Mouse (Mus musculus): Measurements from ENCODE around the gene Syt13. TPM values are rescaled to one million over a fixed set of nuclear protein-coding genes. Genes with fewer than 3 reads are reported as not detected.

Gene Syt13
- polyA plus RNA-seq, 1 experiment from 2014 or later, result 15.4 TPM

DNA sequence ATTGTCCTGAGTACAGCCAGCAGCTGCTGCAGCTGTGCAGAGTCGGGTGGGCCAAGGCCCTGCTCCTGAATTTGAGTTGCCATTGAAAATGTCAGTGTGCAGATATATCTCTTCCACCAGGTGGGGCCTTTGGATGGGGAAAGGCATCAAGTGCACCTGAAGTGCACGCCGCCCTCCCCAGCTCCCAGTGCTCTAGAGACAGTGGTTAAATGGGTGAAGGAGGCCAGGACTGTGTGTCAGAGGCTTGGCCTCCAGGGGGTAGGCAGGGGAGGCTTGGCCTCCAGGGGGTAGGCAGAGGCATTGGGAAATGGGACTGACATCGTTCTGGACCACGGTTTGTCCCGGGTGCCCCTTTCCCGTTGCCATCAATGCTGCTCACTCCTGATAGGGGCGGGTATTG, 51.4 kb downstream of the Syt13 start:
- no peak overlapping the region for H3K4me3 ChIP-seq (ENCODE audit: low read depth, low read length)
- no peak overlapping the region for H3K4me2 ChIP-seq (replicated peaks; ENCODE audit: low read depth, low read length)
- no peaks in the 10 kb centered on the region for H3K36me3 ChIP-seq (ENCODE audit: control insufficient read depth, insufficient read depth, low read length)
- 0 out of 2 replicates have a peak, but pooled peaks cover 4% of the 10 kb centered on the region for H3K4me1 ChIP-seq (replicated peaks; ENCODE audit: control insufficient read depth, insufficient read depth, low read length)
- 54% methylated on average over 8 of the region's 8 CpGs for WGBS
- no peak for ATAC-seq (ENCODE audit: low FRiP score)
- H3K9ac ChIP-seq (ENCODE audit: low read depth, low read length), result no peak overlapping the region
- no peaks in the 10 kb centered on the region for H3K9me3 ChIP-seq (ENCODE audit: control insufficient read depth, low read length)
- DNase-seq (ENCODE audit: low spot score), result no peak
- no peak overlapping the region for H3K27ac ChIP-seq (ENCODE audit: low read depth, low read length)
- no peaks in the 10 kb centered on the region for H3K27me3 ChIP-seq (ENCODE audit: control insufficient read depth, insufficient read depth, low read length)

GRCm38 (mm10) chr2:92967032-92967838, 52.3 kb downstream of the Syt13 start:
- 33% methylated on average over 10 of the region's 10 CpGs for WGBS
- ATAC-seq (ENCODE audit: low FRiP score) (no peak), DNase-seq (ENCODE audit: low spot score) (no peak)
- Histone ChIP-seq H3K27me3 (ENCODE audit: control insufficient read depth, insufficient read depth, low read length) (no peaks in the 10 kb centered on the region), H3K4me2 (replicated peaks; ENCODE audit: low read depth, low read length) (no peak overlapping the region), H3K9ac (ENCODE audit: low read depth, low read length) (no peak overlapping the region), H3K4me3 (ENCODE audit: low read depth, low read length) (no peak overlapping the region), H3K9me3 (ENCODE audit: control insufficient read depth, low read length) (no peaks in the 10 kb centered on the region), H3K27ac (ENCODE audit: low read depth, low read length) (no peak overlapping the region), H3K36me3 (ENCODE audit: control insufficient read depth, insufficient read depth, low read length) (no peaks in the 10 kb centered on the region), H3K4me1 (replicated peaks; ENCODE audit: control insufficient read depth, insufficient read depth, low read length) (0 out of 2 replicates have a peak, but pooled peaks cover 4% of the 10 kb centered on the region)

DNA sequence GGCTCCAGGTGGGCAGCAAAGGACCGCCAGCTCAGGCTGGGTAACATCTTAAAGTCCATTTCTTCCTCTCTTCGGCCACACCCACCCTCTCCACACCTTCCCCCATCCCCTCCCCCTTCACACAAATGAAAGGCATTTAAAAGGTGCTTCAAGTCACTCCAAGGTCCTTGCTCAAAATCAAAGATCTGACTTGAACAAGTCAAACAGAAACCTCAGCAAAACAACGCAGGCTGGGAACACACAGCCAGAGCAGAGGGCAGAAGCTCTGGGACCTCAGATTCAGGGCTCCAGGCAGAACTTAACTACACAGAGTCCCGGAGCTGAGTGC, 52.9 kb downstream of the Syt13 start:
- H3K9ac ChIP-seq (ENCODE audit: low read depth, low read length), result no peak overlapping the region
- no peaks in the 10 kb centered on the region for H3K36me3 ChIP-seq (ENCODE audit: control insufficient read depth, insufficient read depth, low read length)
- WGBS, result 52% methylated on average over 4 of the region's 4 CpGs
- ATAC-seq (ENCODE audit: low FRiP score) (no peak), DNase-seq (ENCODE audit: low spot score) (no peak)
- H3K4me1 ChIP-seq (replicated peaks; ENCODE audit: control insufficient read depth, insufficient read depth, low read length), result 0 out of 2 replicates have a peak, but pooled peaks cover 4% of the 10 kb centered on the region
- H3K27ac ChIP-seq (ENCODE audit: low read depth, low read length), result no peak overlapping the region
- no peaks in the 10 kb centered on the region for H3K9me3 ChIP-seq (ENCODE audit: control insufficient read depth, low read length)
- H3K27me3 ChIP-seq (ENCODE audit: control insufficient read depth, insufficient read depth, low read length), result no peaks in the 10 kb centered on the region
- no peak overlapping the region for H3K4me3 ChIP-seq (ENCODE audit: low read depth, low read length)
- H3K4me2 ChIP-seq (replicated peaks; ENCODE audit: low read depth, low read length), result no peak overlapping the region

DNA sequence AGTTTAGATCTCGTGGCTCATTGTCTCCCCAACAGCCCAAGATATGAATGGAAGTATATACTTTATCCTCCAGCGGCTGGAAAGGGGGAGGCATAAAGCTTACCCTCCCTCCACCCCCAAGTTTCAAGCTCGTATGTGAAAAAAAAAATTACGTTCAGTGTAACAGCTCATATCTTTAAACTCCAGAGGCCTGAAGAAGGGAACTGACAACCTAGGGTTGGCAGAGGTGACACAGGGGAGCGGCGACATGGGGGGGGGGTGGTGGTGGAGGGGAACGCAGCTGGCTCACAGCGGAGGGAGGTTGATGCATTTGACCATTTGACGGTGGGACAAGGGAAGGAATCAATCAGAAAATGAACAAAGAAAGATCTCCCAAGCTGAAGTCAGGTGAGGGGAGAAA, 56.2 kb downstream of the Syt13 start:
- DNase-seq (ENCODE audit: low spot score) (no peak), ATAC-seq (ENCODE audit: low FRiP score) (no peak)
- Histone ChIP-seq H3K9me3 (ENCODE audit: control insufficient read depth, low read length) (no peaks in the 10 kb centered on the region), H3K27me3 (ENCODE audit: control insufficient read depth, insufficient read depth, low read length) (no peaks in the 10 kb centered on the region), H3K36me3 (ENCODE audit: control insufficient read depth, insufficient read depth, low read length) (no peaks in the 10 kb centered on the region), H3K9ac (ENCODE audit: low read depth, low read length) (no peak overlapping the region), H3K4me2 (replicated peaks; ENCODE audit: low read depth, low read length) (no peak overlapping the region), H3K4me1 (replicated peaks; ENCODE audit: control insufficient read depth, insufficient read depth, low read length) (0 out of 2 replicates have a peak, but pooled peaks cover 4% of the 10 kb centered on the region), H3K27ac (ENCODE audit: low read depth, low read length) (no peak overlapping the region), H3K4me3 (ENCODE audit: low read depth, low read length) (no peak overlapping the region)
- 82% methylated on average over 9 of the region's 9 CpGs for WGBS

DNA sequence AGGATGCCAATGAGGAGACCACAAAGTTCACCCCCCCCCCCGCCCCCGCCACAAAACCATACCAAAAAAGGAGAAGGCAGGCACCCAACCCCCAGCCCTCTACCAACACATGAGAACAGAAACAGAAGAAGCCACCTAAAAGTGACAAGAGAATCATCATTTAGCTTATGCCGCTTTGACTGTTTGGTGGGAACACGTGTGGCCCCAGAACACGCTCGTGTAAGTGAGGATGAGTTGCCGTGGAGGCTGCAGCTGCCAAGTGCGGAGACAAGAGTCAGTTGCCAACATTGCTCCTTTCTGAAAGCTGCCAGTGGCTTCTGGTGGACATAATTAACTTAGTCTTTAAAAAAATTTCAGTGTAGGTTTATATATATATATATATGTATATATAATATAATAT, 56.6 kb downstream of the Syt13 start:
- no peaks in the 10 kb centered on the region for H3K27me3 ChIP-seq (ENCODE audit: control insufficient read depth, insufficient read depth, low read length)
- H3K36me3 ChIP-seq (ENCODE audit: control insufficient read depth, insufficient read depth, low read length), result no peaks in the 10 kb centered on the region
- H3K4me1 ChIP-seq (replicated peaks; ENCODE audit: control insufficient read depth, insufficient read depth, low read length), result 0 out of 2 replicates have a peak, but pooled peaks cover 2% of the 10 kb centered on the region
- no peak overlapping the region for H3K9ac ChIP-seq (ENCODE audit: low read depth, low read length)
- H3K27ac ChIP-seq (ENCODE audit: low read depth, low read length), result no peak overlapping the region
- H3K4me2 ChIP-seq (replicated peaks; ENCODE audit: low read depth, low read length), result no peak overlapping the region
- DNase-seq (ENCODE audit: low spot score) (no peak), ATAC-seq (ENCODE audit: low FRiP score) (no peak)
- H3K9me3 ChIP-seq (ENCODE audit: control insufficient read depth, low read length), result no peaks in the 10 kb centered on the region
- no peak overlapping the region for H3K4me3 ChIP-seq (ENCODE audit: low read depth, low read length)
- WGBS, result 92% methylated on average over 8 of the region's 8 CpGs

- Histone ChIP-seq H3K9me3 (ENCODE audit: control insufficient read depth, low read length) (no peaks in the 10 kb centered on the region), H3K4me2 (replicated peaks; ENCODE audit: low read depth, low read length) (no peak overlapping the region), H3K27me3 (ENCODE audit: control insufficient read depth, insufficient read depth, low read length) (no peaks in the 10 kb centered on the region), H3K27ac (ENCODE audit: low read depth, low read length) (no peak overlapping the region), H3K36me3 (ENCODE audit: control insufficient read depth, insufficient read depth, low read length) (no peaks in the 10 kb centered on the region), H3K4me1 (replicated peaks; ENCODE audit: control insufficient read depth, insufficient read depth, low read length) (0 out of 2 replicates have a peak, but pooled peaks cover 2% of the 10 kb centered on the region), H3K9ac (ENCODE audit: low read depth, low read length) (no peak overlapping the region), H3K4me3 (ENCODE audit: low read depth, low read length) (no peak overlapping the region)
- no peak for ATAC-seq (ENCODE audit: low FRiP score)
- WGBS, result 92% methylated on average over 17 of the region's 17 CpGs
- DNase-seq (ENCODE audit: low spot score), result no peak
Measured at GRCm38 (mm10) chr2:92972071-92972470, 57.2 kb downstream of the Syt13 start.

GRCm38 (mm10) chr2:92973646-92974045, 58.7 kb downstream of the Syt13 start:
- no peaks in the 10 kb centered on the region for H3K27me3 ChIP-seq (ENCODE audit: control insufficient read depth, insufficient read depth, low read length)
- no peaks in the 10 kb centered on the region for H3K4me1 ChIP-seq (replicated peaks; ENCODE audit: control insufficient read depth, insufficient read depth, low read length)
- H3K4me2 ChIP-seq (replicated peaks; ENCODE audit: low read depth, low read length), result no peak overlapping the region
- H3K9ac ChIP-seq (ENCODE audit: low read depth, low read length), result no peak overlapping the region
- H3K4me3 ChIP-seq (ENCODE audit: low read depth, low read length), result no peak overlapping the region
- H3K9me3 ChIP-seq (ENCODE audit: control insufficient read depth, low read length), result no peaks in the 10 kb centered on the region
- 97% methylated on average over 20 of the region's 20 CpGs for WGBS
- H3K36me3 ChIP-seq (ENCODE audit: control insufficient read depth, insufficient read depth, low read length), result no peaks in the 10 kb centered on the region
- DNase-seq (ENCODE audit: low spot score), result no peak
- no peak for ATAC-seq (ENCODE audit: low FRiP score)
- no peak overlapping the region for H3K27ac ChIP-seq (ENCODE audit: low read depth, low read length)

DNA sequence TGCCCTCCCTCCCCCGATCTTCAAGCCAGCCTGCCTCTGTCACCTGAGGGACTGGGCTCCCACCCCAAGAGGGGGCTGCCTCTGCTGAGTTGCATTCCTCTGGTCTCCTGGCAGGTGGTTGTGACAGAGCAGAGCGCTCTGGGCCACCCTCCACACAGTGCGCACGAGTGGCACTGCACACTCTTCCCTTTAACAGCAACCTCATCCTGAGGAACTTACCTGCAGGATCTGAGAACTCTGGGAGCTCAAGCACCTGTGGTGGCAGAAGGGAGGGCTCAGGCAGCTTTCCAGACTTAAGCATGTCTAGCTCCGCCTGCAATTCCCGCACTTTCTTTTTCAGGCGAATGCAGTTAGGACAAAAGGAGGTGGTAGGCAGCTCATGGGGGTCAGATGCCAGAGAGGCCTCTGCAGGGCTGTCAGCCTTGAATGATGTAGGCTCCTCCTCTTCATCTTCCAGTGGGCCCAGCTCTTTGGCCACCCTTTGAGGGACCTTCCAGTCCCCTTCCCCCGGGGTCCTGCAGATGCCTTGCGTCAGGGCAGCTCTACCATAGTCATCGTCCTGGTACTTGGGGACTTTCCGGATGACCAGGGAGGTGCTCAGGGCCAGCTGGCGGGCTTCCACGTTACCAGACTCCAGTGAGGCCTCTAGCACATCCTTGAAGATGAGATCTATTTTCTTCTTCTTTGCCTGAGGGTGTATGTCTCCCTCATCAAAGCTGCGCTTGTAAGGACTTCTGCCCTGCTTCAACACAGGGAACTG, 60.3 kb downstream of the Syt13 start:
- H3K36me3 ChIP-seq (ENCODE audit: control insufficient read depth, insufficient read depth, low read length), result no peaks in the 10 kb centered on the region
- no peaks in the 10 kb centered on the region for H3K27me3 ChIP-seq (ENCODE audit: control insufficient read depth, insufficient read depth, low read length)
- ATAC-seq (ENCODE audit: low FRiP score) (no peak), DNase-seq (ENCODE audit: low spot score) (no peak)
- H3K4me1 ChIP-seq (replicated peaks; ENCODE audit: control insufficient read depth, insufficient read depth, low read length), result no peaks in the 10 kb centered on the region
- no peak overlapping the region for H3K27ac ChIP-seq (ENCODE audit: low read depth, low read length)
- H3K4me3 ChIP-seq (ENCODE audit: low read depth, low read length), result no peak overlapping the region
- no peak overlapping the region for H3K9ac ChIP-seq (ENCODE audit: low read depth, low read length)
- 72% methylated on average over 14 of the region's 14 CpGs for WGBS
- no peak overlapping the region for H3K4me2 ChIP-seq (replicated peaks; ENCODE audit: low read depth, low read length)
- H3K9me3 ChIP-seq (ENCODE audit: control insufficient read depth, low read length), result no peaks in the 10 kb centered on the region

GRCm38 (mm10) chr2:92980165-92980564, 65.3 kb downstream of the Syt13 start:
- H3K36me3 ChIP-seq (ENCODE audit: control insufficient read depth, insufficient read depth, low read length), result no peaks in the 10 kb centered on the region
- H3K27ac ChIP-seq (ENCODE audit: low read depth, low read length), result no peak overlapping the region
- WGBS, result 87% methylated on average over 10 of the region's 10 CpGs
- H3K9me3 ChIP-seq (ENCODE audit: control insufficient read depth, low read length), result no peaks in the 10 kb centered on the region
- no peaks in the 10 kb centered on the region for H3K4me1 ChIP-seq (replicated peaks; ENCODE audit: control insufficient read depth, insufficient read depth, low read length)
- DNase-seq (ENCODE audit: low spot score), result no peak
- H3K4me3 ChIP-seq (ENCODE audit: low read depth, low read length), result no peak overlapping the region
- ATAC-seq (ENCODE audit: low FRiP score), result no peak
- no peak overlapping the region for H3K4me2 ChIP-seq (replicated peaks; ENCODE audit: low read depth, low read length)
- no peak overlapping the region for H3K9ac ChIP-seq (ENCODE audit: low read depth, low read length)
- no peaks in the 10 kb centered on the region for H3K27me3 ChIP-seq (ENCODE audit: control insufficient read depth, insufficient read depth, low read length)

Data from hindbrain, embryonic 11.5 days (tissue).